Mouse (Mus musculus): Measurements from ENCODE around the gene Snai1. TPM values are rescaled to one million over a fixed set of nuclear protein-coding genes. Genes with fewer than 3 reads are reported as not detected.

Gene Snai1
- polyA plus RNA-seq, 1 experiment from 2014 or later = 0.66 TPM

DNA sequence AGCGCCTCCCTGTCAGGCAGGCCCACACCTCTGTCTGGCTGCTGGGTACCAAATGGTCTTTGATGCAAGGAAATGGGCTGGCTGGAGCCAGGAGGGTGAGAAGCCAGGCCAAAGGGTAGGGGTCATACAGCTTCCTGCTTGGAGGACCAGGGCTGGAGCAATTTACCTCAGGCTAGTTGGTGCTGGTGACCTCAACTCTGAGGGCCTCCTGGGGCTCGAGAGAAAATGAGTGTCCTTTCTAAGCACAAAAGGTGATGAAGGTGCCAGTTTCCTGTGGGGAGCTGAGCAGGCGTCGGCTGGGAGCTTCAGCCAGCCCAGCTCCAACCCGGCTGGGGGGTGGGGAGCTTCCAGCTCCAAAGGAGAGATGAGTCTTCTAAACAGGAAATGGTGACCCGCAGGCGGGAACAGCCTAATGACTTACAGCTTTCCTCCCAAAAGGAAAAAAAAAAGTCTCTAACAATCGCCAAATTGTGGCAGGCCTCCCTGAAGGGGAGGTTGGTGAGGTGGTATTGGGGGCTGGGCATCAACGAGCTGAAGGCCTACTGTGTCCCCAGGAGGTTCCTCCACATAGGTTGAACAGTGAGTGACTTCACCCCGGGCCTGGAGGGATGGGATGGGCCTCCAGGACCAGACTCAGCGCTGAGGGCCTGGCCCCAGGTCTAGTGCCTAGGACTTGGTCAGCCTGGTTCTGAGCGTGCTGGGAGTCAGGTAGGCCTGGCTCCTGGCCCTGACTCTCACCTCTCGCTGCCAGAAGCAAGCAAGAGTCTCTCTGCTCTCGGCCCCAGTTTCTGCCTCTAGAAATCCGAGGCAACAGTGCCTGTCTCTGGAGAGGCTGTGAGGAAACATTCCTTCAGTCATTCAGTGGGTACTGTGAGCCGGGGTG, 5.4 kb downstream of the Snai1 start:
- Histone ChIP-seq H3K4me1 (ENCODE audit: control insufficient read depth, insufficient read depth, low read length) (peaks cover 9% of the 10 kb centered on the region; the same call in 1 of the 2 replicates), H3K27me3 (ENCODE audit: control insufficient read depth, insufficient read depth, low read length) (peaks cover 3% of the 10 kb centered on the region; the same call in 1 of the 2 replicates), H3K27ac (ENCODE audit: low read depth, low read length) (peak overlapping the region; percentile 28; the same call in 1 of the 2 replicates), H3K4me3 (ENCODE audit: low read depth, low read length) (no peak overlapping the region), H3K9me3 (ENCODE audit: control insufficient read depth, low read length) (no peaks in the 10 kb centered on the region), H3K4me2 (ENCODE audit: low read depth, low read length) (no peak overlapping the region), H3K9ac (replicated peaks; ENCODE audit: low read depth, low read length) (no peak overlapping the region), H3K36me3 (ENCODE audit: control insufficient read depth, insufficient read depth, low read length) (no peaks in the 10 kb centered on the region)
- ATAC-seq (ENCODE audit: low read depth) = no peak
- WGBS = 21% methylated on average over 16 of the region's 16 CpGs

DNA sequence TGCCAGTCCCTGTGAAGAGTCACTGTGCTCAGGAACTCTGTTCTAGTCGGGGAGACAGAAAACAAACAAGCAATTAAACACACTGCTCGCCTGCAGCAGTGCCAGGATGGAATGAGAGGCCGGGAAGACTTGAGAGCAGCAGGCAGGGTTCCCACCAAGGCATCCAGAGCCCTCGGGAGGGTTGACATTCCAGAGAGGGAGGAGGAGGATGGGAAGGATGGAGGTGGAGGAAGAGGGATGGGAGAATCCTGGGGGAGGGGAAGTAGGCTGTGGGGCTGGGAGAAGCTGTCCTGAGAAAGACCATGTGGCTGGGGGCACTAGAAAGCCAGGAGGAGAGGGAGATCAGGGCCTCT, 6.0 kb downstream of the Snai1 start:
- Histone ChIP-seq H3K9ac (replicated peaks; ENCODE audit: low read depth, low read length) (no peak overlapping the region), H3K27me3 (ENCODE audit: control insufficient read depth, insufficient read depth, low read length) (peaks cover 2% of the 10 kb centered on the region; the same call in 1 of the 2 replicates), H3K36me3 (ENCODE audit: control insufficient read depth, insufficient read depth, low read length) (no peaks in the 10 kb centered on the region), H3K9me3 (ENCODE audit: control insufficient read depth, low read length) (no peaks in the 10 kb centered on the region), H3K4me2 (ENCODE audit: low read depth, low read length) (no peak overlapping the region), H3K4me3 (ENCODE audit: low read depth, low read length) (no peak overlapping the region), H3K4me1 (ENCODE audit: control insufficient read depth, insufficient read depth, low read length) (peaks cover 9% of the 10 kb centered on the region; the same call in 1 of the 2 replicates), H3K27ac (ENCODE audit: low read depth, low read length) (peak overlapping the region; percentile 4; the same call in 1 of the 2 replicates)
- 2% methylated on average over 4 of the region's 4 CpGs for WGBS
- no peak for ATAC-seq (ENCODE audit: low read depth)

DNA sequence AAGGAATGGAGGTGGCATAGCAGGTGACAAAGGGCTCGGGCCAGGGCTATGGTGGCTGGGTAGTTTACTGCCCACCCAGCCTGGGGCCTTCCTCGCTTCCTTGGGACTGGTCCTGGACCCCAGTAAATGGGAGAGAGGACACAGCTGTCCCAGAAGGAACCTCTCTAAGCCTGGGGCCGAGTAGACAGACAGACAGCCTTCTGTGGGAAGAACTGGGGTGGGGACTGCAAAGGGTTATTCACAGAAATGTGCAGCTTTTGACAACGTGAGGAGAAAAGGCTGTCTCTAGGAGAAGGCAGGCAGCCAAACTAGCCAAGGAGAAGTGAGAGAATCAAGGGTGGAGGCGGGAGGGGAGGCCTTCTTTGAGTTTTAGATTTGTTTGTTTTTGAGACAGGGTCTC, 6.5 kb downstream of the Snai1 start:
- no peak overlapping the region for H3K4me2 ChIP-seq (ENCODE audit: low read depth, low read length)
- ATAC-seq (ENCODE audit: low read depth) = no peak
- peaks cover 9% of the 10 kb centered on the region; the same call in 1 of the 2 replicates for H3K4me1 ChIP-seq (ENCODE audit: control insufficient read depth, insufficient read depth, low read length)
- H3K4me3 ChIP-seq (ENCODE audit: low read depth, low read length) = no peak overlapping the region
- no peaks in the 10 kb centered on the region for H3K9me3 ChIP-seq (ENCODE audit: control insufficient read depth, low read length)
- no peak overlapping the region for H3K9ac ChIP-seq (replicated peaks; ENCODE audit: low read depth, low read length)
- no peaks in the 10 kb centered on the region for H3K27me3 ChIP-seq (ENCODE audit: control insufficient read depth, insufficient read depth, low read length)
- 46% methylated on average over 5 of the region's 5 CpGs for WGBS
- no peaks in the 10 kb centered on the region for H3K36me3 ChIP-seq (ENCODE audit: control insufficient read depth, insufficient read depth, low read length)
- H3K27ac ChIP-seq (ENCODE audit: low read depth, low read length) = peak overlapping the region; percentile 4; the same call in 1 of the 2 replicates

DNA sequence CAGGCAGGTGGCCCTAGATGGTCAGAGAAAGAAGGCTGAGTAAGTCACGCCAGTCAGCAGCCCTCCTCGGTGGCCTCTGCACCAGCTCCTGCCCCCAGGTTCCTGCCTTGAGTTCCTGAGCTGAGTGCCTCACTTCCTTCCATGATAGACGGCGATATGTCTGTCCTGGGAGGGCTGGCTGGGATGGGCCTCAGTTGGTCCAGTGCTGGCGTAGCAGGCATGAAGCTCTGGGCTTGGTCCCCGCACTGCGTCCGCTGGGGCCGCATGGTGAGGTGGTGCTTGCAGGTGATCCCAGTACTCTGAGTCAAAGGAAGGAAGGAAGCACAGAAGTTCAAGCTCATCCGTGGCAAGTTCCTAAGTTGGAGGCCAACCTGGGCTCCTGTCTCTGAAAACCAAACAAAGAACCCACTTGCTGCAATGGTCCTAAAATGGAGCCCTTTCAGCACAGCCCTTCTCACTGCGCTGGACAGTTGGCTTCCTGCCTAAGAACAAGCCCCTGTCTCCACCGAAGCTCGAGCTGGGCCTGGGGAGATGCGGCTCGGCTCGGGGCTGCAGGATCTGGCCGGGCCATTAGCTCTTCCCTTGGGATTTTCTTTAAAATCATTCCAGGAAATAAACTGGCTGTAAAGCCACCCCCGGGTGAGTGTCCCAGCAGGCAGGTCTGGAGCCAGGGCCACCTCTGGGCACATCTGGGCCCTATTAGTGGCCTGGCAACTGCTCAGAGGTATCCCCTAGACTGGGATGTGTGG, 8.6 kb downstream of the Snai1 start:
- Histone ChIP-seq H3K9me3 (ENCODE audit: control insufficient read depth, low read length) (no peaks in the 10 kb centered on the region), H3K9ac (replicated peaks; ENCODE audit: low read depth, low read length) (no peak overlapping the region), H3K4me1 (ENCODE audit: control insufficient read depth, insufficient read depth, low read length) (peaks cover 9% of the 10 kb centered on the region; the same call in 1 of the 2 replicates), H3K4me3 (ENCODE audit: low read depth, low read length) (no peak overlapping the region), H3K27me3 (ENCODE audit: control insufficient read depth, insufficient read depth, low read length) (no peaks in the 10 kb centered on the region), H3K27ac (ENCODE audit: low read depth, low read length) (no peak overlapping the region), H3K36me3 (ENCODE audit: control insufficient read depth, insufficient read depth, low read length) (no peaks in the 10 kb centered on the region), H3K4me2 (ENCODE audit: low read depth, low read length) (no peak overlapping the region)
- ATAC-seq (ENCODE audit: low read depth) = no peak
- WGBS = 73% methylated on average over 18 of the region's 18 CpGs

DNA sequence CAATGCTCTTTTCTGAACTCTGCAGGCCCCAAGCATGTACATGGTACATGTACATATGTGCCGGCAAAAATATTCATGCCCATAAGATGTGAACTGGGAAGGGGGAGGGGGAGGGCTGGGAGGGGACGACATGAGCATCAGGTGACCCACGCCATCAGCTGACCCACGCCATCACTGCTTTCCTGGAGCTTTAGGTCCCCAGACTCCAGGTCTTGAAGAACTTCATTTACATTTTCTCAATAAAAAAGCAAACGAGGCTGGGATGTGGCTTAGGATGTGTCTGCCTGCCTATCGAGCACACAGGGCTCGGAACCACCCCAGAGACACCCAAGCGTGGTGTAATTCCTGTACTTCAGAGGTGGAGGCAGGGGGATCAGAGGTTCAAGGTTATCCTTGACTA, 9.4 kb downstream of the Snai1 start:
- no peak for ATAC-seq (ENCODE audit: low read depth)
- Histone ChIP-seq H3K27me3 (ENCODE audit: control insufficient read depth, insufficient read depth, low read length) (no peaks in the 10 kb centered on the region), H3K27ac (ENCODE audit: low read depth, low read length) (no peak overlapping the region), H3K4me2 (ENCODE audit: low read depth, low read length) (no peak overlapping the region), H3K9ac (replicated peaks; ENCODE audit: low read depth, low read length) (no peak overlapping the region), H3K9me3 (ENCODE audit: control insufficient read depth, low read length) (no peaks in the 10 kb centered on the region), H3K4me3 (ENCODE audit: low read depth, low read length) (no peak overlapping the region), H3K4me1 (ENCODE audit: control insufficient read depth, insufficient read depth, low read length) (peaks cover 9% of the 10 kb centered on the region; the same call in 1 of the 2 replicates), H3K36me3 (ENCODE audit: control insufficient read depth, insufficient read depth, low read length) (no peaks in the 10 kb centered on the region)
- 75% methylated on average over 8 of the region's 8 CpGs for WGBS

DNA sequence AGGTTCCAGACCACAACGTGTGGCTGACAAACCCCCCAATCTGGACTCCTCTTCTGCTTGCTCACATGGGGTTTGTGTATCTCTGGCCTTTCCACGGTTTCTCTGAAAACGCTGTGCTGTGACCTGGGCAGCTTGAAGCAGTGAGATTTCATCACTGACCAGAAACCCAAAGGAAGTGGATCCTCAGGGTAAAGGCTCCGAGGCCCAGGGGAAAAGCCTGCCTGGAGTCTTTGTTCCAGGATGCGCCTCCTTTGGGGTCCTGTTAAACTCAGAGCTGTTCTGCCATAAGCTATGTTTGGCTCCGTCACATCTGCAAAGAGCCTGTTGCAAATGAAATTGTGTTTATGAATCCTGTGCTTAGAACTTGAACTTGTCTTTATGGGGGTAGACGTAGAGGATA, 11.0 kb downstream of the Snai1 start:
- Histone ChIP-seq H3K4me1 (ENCODE audit: control insufficient read depth, insufficient read depth, low read length) (0 out of 2 replicates have a peak, but pooled peaks cover under 1% of the 10 kb centered on the region), H3K4me3 (ENCODE audit: low read depth, low read length) (no peak overlapping the region), H3K4me2 (ENCODE audit: low read depth, low read length) (no peak overlapping the region), H3K9me3 (ENCODE audit: control insufficient read depth, low read length) (no peaks in the 10 kb centered on the region), H3K27me3 (ENCODE audit: control insufficient read depth, insufficient read depth, low read length) (no peaks in the 10 kb centered on the region), H3K9ac (replicated peaks; ENCODE audit: low read depth, low read length) (no peak overlapping the region), H3K36me3 (ENCODE audit: control insufficient read depth, insufficient read depth, low read length) (no peaks in the 10 kb centered on the region), H3K27ac (ENCODE audit: low read depth, low read length) (no peak overlapping the region)
- 89% methylated on average over 7 of the region's 7 CpGs for WGBS
- no peak for ATAC-seq (ENCODE audit: low read depth)

DNA sequence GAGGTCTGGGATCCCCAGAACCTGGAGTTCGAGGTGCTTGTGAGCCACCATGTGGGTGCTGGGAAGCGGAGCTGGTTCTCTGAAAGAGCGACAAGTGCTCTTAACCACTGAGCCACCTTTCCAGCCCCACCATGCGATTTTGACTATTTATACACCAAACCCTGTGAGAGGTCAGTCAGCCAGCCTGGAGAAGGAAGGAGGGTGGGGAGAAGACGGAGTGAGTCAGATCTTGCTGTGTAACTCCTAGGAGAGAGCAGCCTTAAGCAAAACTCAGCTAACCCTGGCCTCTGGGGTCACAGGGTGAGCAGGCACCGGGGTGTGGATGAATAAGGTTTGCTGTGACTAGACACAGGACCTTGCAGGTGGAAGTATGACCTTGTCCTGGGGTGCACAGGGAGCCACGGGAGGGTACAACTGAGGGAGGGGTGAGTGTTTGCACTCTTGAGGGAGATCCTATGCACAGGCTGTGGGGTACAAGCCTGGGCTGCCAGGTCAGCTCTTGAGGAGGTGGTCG, 12.4 kb downstream of the Snai1 start:
- whole genome bisulfite sequencing = 74% methylated on average over 8 of the region's 8 CpGs
- no peaks in the 10 kb centered on the region for H3K9me3 ChIP-seq (ENCODE audit: control insufficient read depth, low read length)
- H3K27ac ChIP-seq (ENCODE audit: low read depth, low read length) = no peak overlapping the region

DNA sequence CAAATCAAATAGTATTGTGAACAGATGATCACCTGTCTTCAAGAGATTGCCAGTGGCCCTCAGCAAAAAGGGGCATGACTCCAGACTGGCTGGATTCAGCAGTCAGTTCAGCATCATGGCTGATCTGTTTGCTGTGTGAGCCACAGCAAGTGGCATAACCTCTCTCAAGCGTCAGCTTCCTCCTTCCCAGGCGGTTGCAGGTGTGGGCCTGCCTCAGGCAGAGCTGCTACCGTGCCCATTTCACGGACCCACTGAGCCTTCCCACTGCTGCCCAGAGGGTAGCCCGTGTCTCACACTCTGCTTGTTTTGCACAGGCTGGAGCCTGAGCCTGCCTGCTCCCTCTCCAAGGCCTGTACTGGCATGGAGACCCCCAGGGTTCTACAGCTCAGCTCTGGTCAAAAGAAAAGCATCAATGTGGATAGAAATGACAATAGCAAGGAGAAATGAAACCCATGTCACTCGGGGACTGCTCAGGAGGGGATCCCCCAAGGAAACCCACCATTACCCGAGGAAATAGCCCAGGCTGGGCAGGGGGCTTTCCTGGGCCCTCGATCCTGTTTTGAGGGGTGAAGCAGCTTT, 13.4 kb downstream of the Snai1 start:
- ATAC-seq (ENCODE audit: low read depth) = no peak
- H3K9me3 ChIP-seq (ENCODE audit: control insufficient read depth, low read length) = no peaks in the 10 kb centered on the region
- H3K4me1 ChIP-seq (ENCODE audit: control insufficient read depth, insufficient read depth, low read length) = no peaks in the 10 kb centered on the region
- H3K9ac ChIP-seq (replicated peaks; ENCODE audit: low read depth, low read length) = no peak overlapping the region
- no peak overlapping the region for H3K4me2 ChIP-seq (ENCODE audit: low read depth, low read length)
- H3K4me3 ChIP-seq (ENCODE audit: low read depth, low read length) = no peak overlapping the region
- 74% methylated on average over 8 of the region's 8 CpGs for WGBS
- no peak overlapping the region for H3K27ac ChIP-seq (ENCODE audit: low read depth, low read length)
- no peaks in the 10 kb centered on the region for H3K27me3 ChIP-seq (ENCODE audit: control insufficient read depth, insufficient read depth, low read length)
- H3K36me3 ChIP-seq (ENCODE audit: control insufficient read depth, insufficient read depth, low read length) = no peaks in the 10 kb centered on the region

More for the DNA sequence above, 12.4 kb downstream of the Snai1 start:
- H3K4me1 ChIP-seq (ENCODE audit: control insufficient read depth, insufficient read depth, low read length) = no peaks in the 10 kb centered on the region
- no peaks in the 10 kb centered on the region for H3K36me3 ChIP-seq (ENCODE audit: control insufficient read depth, insufficient read depth, low read length)
- no peak overlapping the region for H3K4me2 ChIP-seq (ENCODE audit: low read depth, low read length)
- ATAC-seq (ENCODE audit: low read depth) = no peak
- H3K4me3 ChIP-seq (ENCODE audit: low read depth, low read length) = no peak overlapping the region
- H3K9ac ChIP-seq (replicated peaks; ENCODE audit: low read depth, low read length) = no peak overlapping the region
- H3K27me3 ChIP-seq (ENCODE audit: control insufficient read depth, insufficient read depth, low read length) = no peaks in the 10 kb centered on the region
